Mouse (Mus musculus) thymus, adult 2 months (tissue): ENCODE measurements around the gene Ciao2b. TPM values are rescaled to one million over a fixed set of nuclear protein-coding genes. Genes with fewer than 3 reads are reported as not detected.
A peak's percentile ranks its signal among the peaks of the same experiment; 100 is the strongest.

Experiments
- DNase-seq: peaks from one replicate; pipeline ENCODE4 v3.0.0; 2021
- H3K27ac ChIP-seq: fragments of 200-500 bp; 2 replicates; pipeline ENCODE4 v1.5.1; 2012; ENCODE audit warnings: low read length, control low read depth; ENCODE audit not compliant: control insufficient read depth, insufficient read depth
- H3K27me3 ChIP-seq: fragments of 200-500 bp; 2 replicates; pipeline ENCODE4 v1.6.1; 2012; ENCODE audit warnings: mild to moderate bottlenecking, low read length, moderate library complexity, mixed read lengths; ENCODE audit not compliant: control insufficient read depth, insufficient read depth
- H3K36me3 ChIP-seq: fragments of 200-500 bp; 2 replicates; pipeline ENCODE4 v1.6.1; 2012; ENCODE audit warnings: mild to moderate bottlenecking, low read length, moderate library complexity; ENCODE audit not compliant: control insufficient read depth, insufficient read depth
- H3K4me1 ChIP-seq: fragments of 200-500 bp; replicated peaks from 2 replicates; pipeline ENCODE4 v1.6.1; 2012; ENCODE audit warnings: low read length; ENCODE audit not compliant: control insufficient read depth, insufficient read depth
- H3K4me3 ChIP-seq: fragments of 200-500 bp; 2 replicates; pipeline ENCODE4 v1.5.1; 2012; ENCODE audit warnings: mild to moderate bottlenecking, low read length, control low read depth, moderate library complexity; ENCODE audit not compliant: control insufficient read depth, insufficient read depth
- CTCF ChIP-seq: fragments of 200-500 bp; IDR thresholded peaks from 2 replicates; pipeline ENCODE4 v1.5.1; 2012; ENCODE audit warnings: mild to moderate bottlenecking, control low read depth, low read length, moderate library complexity, borderline replicate concordance; ENCODE audit not compliant: control insufficient read depth, poor library complexity, insufficient read depth; ENCODE audit errors: extremely low read depth
- POLR2A ChIP-seq: fragments of 200-500 bp; IDR thresholded peaks from 2 replicates; pipeline ENCODE4 v1.6.1; 2012; ENCODE audit warnings: mild to moderate bottlenecking, low read length, control low read depth, moderate library complexity; ENCODE audit not compliant: control insufficient read depth, poor library complexity, insufficient read depth; ENCODE audit errors: extremely low read depth
- WGBS: fragments of 180-500 bp; shearing (Covaris S2); methylation state at CpG from one replicate; pipeline ENCODE4 v1.1.7; 2018; 5-methylcytosine and 5-hydroxymethylcytosine counted together
- polyA plus RNA-seq: library from polyadenylated mRNA; depleted of rRNA; stranded (reverse); fragments of >200 nt; gene quantifications from 2 replicates; pipeline ENCODE4 v1.2.3, GENCODE M21; 2012

The Ciao2b gene
- polyA plus RNA-seq, 1 experiment, result 76.9 TPM

- TF ChIP-seq CTCF, result no peak
- TF ChIP-seq POLR2A, result no peak
- no peak for DNase-seq
- 33% methylated on average over 5 of the region's 5 CpGs for WGBS
- Histone ChIP-seq H3K4me1 (peaks cover 23% of the 10 kb centered on the region), H3K4me3 (no peak overlapping the region), H3K36me3 (no peaks in the 10 kb centered on the region), H3K27ac (peak overlapping the region; percentile 28; the same call in 1 of the 2 replicates), H3K27me3 (no peaks in the 10 kb centered on the region)
Observed at GRCm38 (mm10) chr8:104631975-104632374, 9.8 kb downstream of the Ciao2b start.

GRCm38 (mm10) chr8:104630981-104631663 is 10.6 kb downstream of the Ciao2b start, which contains the start of gene Rrad:
TSS of gene Rrad (minus strand) at chr8:104631327.
- no peaks in the 10 kb centered on the region for H3K27me3 ChIP-seq
- peak within 1 kb of the TSS; percentile 52 for H3K27ac ChIP-seq
- peak; percentile 43; the same call in 1 of the 2 replicates for TF ChIP-seq POLR2A
- no peak for TF ChIP-seq CTCF
- peak within 1 kb of the TSS; percentile 64 for H3K4me3 ChIP-seq
- no peaks in the 10 kb centered on the region for H3K36me3 ChIP-seq
- 1% methylated on average over 21 of the region's 28 CpGs for WGBS
- H3K4me1 ChIP-seq, result peaks cover 23% of the 10 kb centered on the region
- DNase-seq, result peak; percentile 84

- WGBS, result 7% methylated on average over 36 of the region's 36 CpGs
- TF ChIP-seq CTCF (no peak), POLR2A (no peak)
- peak; percentile 34 for DNase-seq
- H3K27me3 ChIP-seq, result no peaks in the 10 kb centered on the region
- no peaks in the 10 kb centered on the region for H3K36me3 ChIP-seq
- peak overlapping the region; percentile 52 for H3K27ac ChIP-seq
- peak overlapping the region; percentile 64 for H3K4me3 ChIP-seq
- peaks cover 23% of the 10 kb centered on the region for H3K4me1 ChIP-seq
Observed at GRCm38 (mm10) chr8:104630574-104630973, 11.2 kb downstream of the Ciao2b start.

GRCm38 (mm10) chr8:104630111-104630479 is 11.7 kb downstream of the Ciao2b start:
- Histone ChIP-seq H3K27ac (no peak overlapping the region), H3K4me3 (peak overlapping the region; percentile 64), H3K27me3 (no peaks in the 10 kb centered on the region), H3K36me3 (no peaks in the 10 kb centered on the region), H3K4me1 (peaks cover 28% of the 10 kb centered on the region)
- WGBS, result 57% methylated on average over 8 of the region's 8 CpGs
- no peak for TF ChIP-seq POLR2A
- TF ChIP-seq CTCF, result no peak
- DNase-seq, result no peak

GRCm38 (mm10) chr8:104629306-104630110 is 12.3 kb downstream of the Ciao2b start:
- Histone ChIP-seq H3K4me1 (peaks cover 29% of the 10 kb centered on the region), H3K36me3 (no peaks in the 10 kb centered on the region), H3K27ac (no peak overlapping the region), H3K4me3 (no peak overlapping the region), H3K27me3 (no peaks in the 10 kb centered on the region)
- TF ChIP-seq CTCF, result no peak
- no peak for TF ChIP-seq POLR2A
- DNase-seq, result no peak
- 89% methylated on average over 22 of the region's 22 CpGs for WGBS

- Histone ChIP-seq H3K4me1 (peaks cover 29% of the 10 kb centered on the region), H3K27ac (no peak overlapping the region), H3K36me3 (no peaks in the 10 kb centered on the region), H3K4me3 (no peak overlapping the region), H3K27me3 (no peaks in the 10 kb centered on the region)
- 97% methylated on average over 21 of the region's 21 CpGs for WGBS
- no peak for TF ChIP-seq POLR2A
- TF ChIP-seq CTCF, result no peak
- no peak for DNase-seq
Observed at GRCm38 (mm10) chr8:104628402-104628801, 13.4 kb downstream of the Ciao2b start.
